Mouse (Mus musculus): ENCODE measurements around the gene Creb3. TPM values are rescaled to one million over a fixed set of nuclear protein-coding genes. Genes with fewer than 3 reads are reported as not detected.

Creb3 gene
- polyA plus RNA-seq (2015; fragmentation: Nextera tagmentation; extraction: Ambion mirVana): 20.6 and 21.9 TPM in 2 replicates

DNA sequence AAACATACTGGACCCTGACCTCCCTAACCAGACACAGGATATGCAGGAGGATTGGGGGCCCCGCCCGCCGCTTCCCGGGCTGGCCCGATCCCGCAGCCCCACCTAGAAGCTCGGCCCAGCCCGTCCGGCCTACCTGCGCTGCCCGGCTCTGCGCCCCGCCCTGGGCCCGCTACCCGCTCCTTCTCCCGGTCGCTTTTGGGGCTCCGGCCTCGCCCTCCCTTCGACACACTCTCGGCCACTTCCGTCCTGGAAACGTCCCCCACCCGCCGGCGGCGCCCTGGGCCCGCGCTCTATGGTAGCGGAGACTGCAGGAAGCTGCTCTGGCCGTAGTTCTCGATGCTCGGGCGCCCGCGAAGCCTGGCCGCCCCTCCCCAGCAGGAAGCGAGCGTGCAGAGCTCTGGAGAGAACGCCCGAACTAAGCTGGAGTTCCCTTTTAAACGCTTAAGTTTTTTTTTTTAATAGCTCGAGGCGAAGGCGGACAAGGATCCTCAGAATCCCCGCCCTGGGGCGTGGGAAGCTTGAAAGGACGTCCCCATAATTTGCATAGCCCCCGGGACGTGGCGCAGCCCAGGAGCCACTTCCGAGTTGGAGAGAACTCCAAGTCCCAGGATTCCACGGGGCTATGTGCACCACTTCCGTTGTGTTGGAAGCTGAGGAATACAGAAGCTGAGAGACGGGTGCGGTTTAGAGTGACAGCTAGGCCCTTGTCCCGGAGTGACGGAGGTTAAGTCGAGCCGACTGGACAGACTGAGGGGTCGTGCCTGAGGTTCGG, at the start of gene Creb3, which contains the start of gene Tln1:
TSS of gene Creb3 (plus strand) at position 336 of the 772 bp plus-strand sequence.
TSS of gene Tln1 (minus strand) at position 695 of the 772 bp plus-strand sequence.
- WGBS (ENCODE audit: insufficient replicate concordance): under 1% methylated on average over 62 of the region's 62 CpGs
- peak within 1 kb of the TSS; percentile 99 for H3K27ac ChIP-seq
- H3K4me2 ChIP-seq: peak within 1 kb of the TSS; percentile 89
- no peaks in the 10 kb centered on the region for H3K9me3 ChIP-seq (replicated peaks)
- H3K4me1 ChIP-seq (replicated peaks): peaks cover 57% of the 10 kb centered on the region
- DNase-seq (peak; percentile 94), ATAC-seq (ENCODE audit: low read depth) (peak; percentile 87)
- H3K9ac ChIP-seq: peak within 1 kb of the TSS; percentile 89
- H3K27me3 ChIP-seq: no peaks in the 10 kb centered on the region
- peaks cover 37% of the 10 kb centered on the region for H3K36me3 ChIP-seq
- peak within 1 kb of the TSS; percentile 72 for H3K4me3 ChIP-seq (replicated peaks)

GRCm38 (mm10) chr4:43512653-43513052, 49.5 kb upstream of the Creb3 start:
- DNase-seq (no peak), ATAC-seq (ENCODE audit: low read depth) (no peak)
- Histone ChIP-seq H3K36me3 (no peaks in the 10 kb centered on the region), H3K27me3 (peaks cover 6% of the 10 kb centered on the region; the same call in 1 of the 2 replicates), H3K27ac (no peak overlapping the region), H3K4me3 (replicated peaks) (no peak overlapping the region), H3K9ac (no peak overlapping the region), H3K4me2 (no peak overlapping the region), H3K4me1 (replicated peaks) (peaks cover 28% of the 10 kb centered on the region), H3K9me3 (replicated peaks) (no peaks in the 10 kb centered on the region)
- 63% methylated on average over 7 of the region's 7 CpGs for WGBS (ENCODE audit: insufficient replicate concordance)

DNA sequence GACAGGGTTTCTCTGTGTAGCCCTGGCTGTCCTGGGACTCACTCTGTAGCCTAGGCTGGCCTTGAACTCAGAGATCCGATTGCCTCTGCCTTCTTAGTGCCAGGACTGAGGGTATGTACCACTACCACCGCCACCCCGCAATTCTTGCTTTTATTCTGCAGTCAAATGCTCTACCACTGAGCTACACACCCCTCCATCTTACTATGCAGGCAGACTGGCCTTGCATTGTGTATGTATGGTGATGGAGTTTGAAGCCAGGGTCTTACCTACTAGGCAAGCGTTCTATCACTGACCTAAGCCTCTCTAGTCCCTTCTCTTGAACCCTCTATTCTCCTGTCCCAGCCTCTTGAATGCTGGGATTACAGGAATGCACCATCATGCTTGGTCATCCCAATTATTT, 48.8 kb upstream of the Creb3 start:
- Histone ChIP-seq H3K9ac (no peak overlapping the region), H3K36me3 (no peaks in the 10 kb centered on the region), H3K4me1 (replicated peaks) (peaks cover 22% of the 10 kb centered on the region), H3K4me2 (no peak overlapping the region), H3K27ac (no peak overlapping the region), H3K27me3 (0 out of 2 replicates have a peak, but pooled peaks cover 4% of the 10 kb centered on the region), H3K4me3 (replicated peaks) (no peak overlapping the region), H3K9me3 (replicated peaks) (no peaks in the 10 kb centered on the region)
- ATAC-seq (ENCODE audit: low read depth) (no peak), DNase-seq (no peak)
- WGBS (ENCODE audit: insufficient replicate concordance): 68% methylated on average over 4 of the region's 4 CpGs

DNA sequence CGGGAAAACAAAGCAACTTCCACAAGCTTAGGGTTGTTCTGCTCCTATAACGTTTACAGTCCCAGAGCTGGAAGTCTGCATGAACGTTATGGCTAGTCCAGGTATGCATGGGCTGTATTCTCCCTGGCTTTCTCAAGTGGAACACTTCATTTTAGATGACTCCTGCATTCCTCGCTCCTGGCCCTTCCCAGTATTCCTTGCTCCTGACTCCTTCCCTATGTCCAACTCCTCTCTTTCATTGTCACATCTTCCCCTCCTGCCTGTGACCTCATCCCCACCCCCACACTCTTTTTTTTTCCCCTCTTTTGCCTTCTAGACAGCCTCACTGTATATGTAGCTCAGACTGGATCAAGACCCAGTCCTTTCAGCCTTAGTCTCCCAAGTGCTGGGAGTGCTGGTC, 48.3 kb upstream of the Creb3 start:
- H3K4me1 ChIP-seq (replicated peaks): peaks cover 18% of the 10 kb centered on the region
- no peaks in the 10 kb centered on the region for H3K9me3 ChIP-seq (replicated peaks)
- DNase-seq (no peak), ATAC-seq (ENCODE audit: low read depth) (no peak)
- H3K4me3 ChIP-seq (replicated peaks): no peak overlapping the region
- no peak overlapping the region for H3K4me2 ChIP-seq
- 0 out of 2 replicates have a peak, but pooled peaks cover 6% of the 10 kb centered on the region for H3K27me3 ChIP-seq
- 70% methylated on average over 4 of the region's 4 CpGs for WGBS (ENCODE audit: insufficient replicate concordance)
- no peak overlapping the region for H3K9ac ChIP-seq
- H3K27ac ChIP-seq: no peak overlapping the region
- H3K36me3 ChIP-seq: no peaks in the 10 kb centered on the region

DNA sequence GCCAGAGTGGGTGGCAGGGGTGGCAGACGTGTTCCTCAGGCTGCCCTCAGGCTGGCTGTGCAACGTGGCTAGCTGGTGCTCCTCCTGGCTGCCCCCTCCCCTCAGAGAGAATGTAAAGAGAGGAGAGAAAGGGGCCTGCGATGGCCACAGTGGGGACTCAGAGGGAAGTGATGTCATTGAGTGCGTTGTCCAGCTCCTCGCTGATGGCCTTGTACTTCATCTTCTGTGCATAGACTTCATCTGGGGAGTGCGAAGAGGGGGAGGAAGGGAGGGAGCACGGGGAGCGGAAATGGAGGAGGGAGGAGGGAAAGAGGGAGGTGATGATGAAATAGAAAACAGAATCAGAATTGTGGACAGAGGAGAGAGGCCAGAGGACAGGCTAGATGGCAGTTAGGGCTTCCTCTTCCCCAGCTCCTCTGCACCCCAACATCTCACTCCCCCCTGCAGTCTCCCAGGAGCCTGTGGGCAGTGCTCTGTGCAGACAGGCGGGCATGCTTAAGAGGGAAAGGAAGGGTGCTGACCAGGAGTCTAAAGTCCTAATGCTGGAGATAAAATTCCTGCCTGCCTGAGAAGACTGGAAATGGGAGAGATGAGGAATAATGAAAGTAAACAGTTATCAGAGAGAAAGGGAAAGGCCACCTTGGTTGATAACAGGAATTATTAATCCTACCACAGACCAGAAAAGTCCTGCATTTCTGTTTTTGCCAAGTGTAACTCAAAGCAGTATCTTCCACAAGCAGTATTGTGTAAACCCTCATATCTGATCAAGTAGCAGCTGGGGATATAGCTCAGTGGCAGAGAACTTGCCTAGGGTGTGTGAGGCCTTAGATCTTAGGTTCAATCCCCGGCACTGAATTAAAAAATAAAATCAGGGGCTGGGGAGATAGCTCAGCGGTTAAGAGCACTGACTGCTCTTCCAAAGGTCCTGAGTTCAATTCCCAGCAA, 46.1 kb upstream of the Creb3 start:
- DNase-seq (no peak), ATAC-seq (ENCODE audit: low read depth) (no peak)
- H3K4me1 ChIP-seq (replicated peaks): peaks cover 25% of the 10 kb centered on the region
- no peak overlapping the region for H3K9ac ChIP-seq
- no peaks in the 10 kb centered on the region for H3K36me3 ChIP-seq
- peaks cover 26% of the 10 kb centered on the region for H3K27me3 ChIP-seq
- no peak overlapping the region for H3K4me3 ChIP-seq (replicated peaks)
- H3K27ac ChIP-seq: no peak overlapping the region
- H3K9me3 ChIP-seq (replicated peaks): no peaks in the 10 kb centered on the region
- no peak overlapping the region for H3K4me2 ChIP-seq
- 52% methylated on average over 11 of the region's 11 CpGs for WGBS (ENCODE audit: insufficient replicate concordance)

DNA sequence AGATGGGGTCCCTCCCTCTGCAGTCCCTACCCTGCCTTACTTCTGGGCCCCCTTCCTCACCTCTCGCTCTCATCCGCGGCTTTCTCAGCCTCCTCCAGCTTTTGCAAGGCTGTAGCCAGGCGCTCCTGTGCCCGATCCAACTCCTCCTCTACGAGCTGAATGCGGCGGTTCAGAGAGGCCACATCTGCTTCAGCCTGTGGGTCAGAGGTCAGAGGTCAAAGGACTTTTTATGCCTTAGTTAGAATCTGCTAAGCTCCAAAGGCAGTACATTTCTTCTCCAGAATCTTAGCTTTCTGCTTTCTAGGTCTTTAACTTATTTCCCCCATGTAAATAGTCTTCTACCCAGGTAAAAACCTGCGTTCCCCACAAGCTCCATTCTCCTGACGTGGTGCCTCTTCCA, 42.6 kb upstream of the Creb3 start:
- Histone ChIP-seq H3K36me3 (no peaks in the 10 kb centered on the region), H3K4me3 (replicated peaks) (no peak overlapping the region), H3K27ac (no peak overlapping the region), H3K9me3 (replicated peaks) (no peaks in the 10 kb centered on the region), H3K4me2 (peak overlapping the region; percentile 31), H3K9ac (no peak overlapping the region), H3K4me1 (replicated peaks) (peaks cover 42% of the 10 kb centered on the region), H3K27me3 (peaks cover 58% of the 10 kb centered on the region)
- ATAC-seq (ENCODE audit: low read depth): no peak
- 49% methylated on average over 10 of the region's 10 CpGs for WGBS (ENCODE audit: insufficient replicate concordance)
- DNase-seq: no peak

DNA sequence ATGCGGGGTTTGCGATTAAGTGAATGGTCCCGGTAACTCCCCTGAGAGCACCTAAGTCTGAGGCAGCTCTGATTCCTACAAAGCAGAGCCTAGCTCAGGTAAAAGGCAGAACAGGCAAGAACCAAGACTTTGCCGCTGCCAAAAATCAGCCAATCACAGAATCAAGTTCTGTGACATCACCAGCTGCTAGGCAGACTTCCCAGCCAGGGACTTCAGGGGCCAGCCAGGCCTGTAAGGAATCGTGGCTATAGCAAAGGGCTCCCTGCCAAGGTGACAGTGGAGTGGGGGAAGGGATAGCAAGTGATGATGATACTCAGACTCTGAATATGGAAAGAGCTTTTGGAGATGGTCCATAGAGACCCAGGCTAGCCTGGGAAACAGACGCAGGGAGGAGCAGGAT, 42.2 kb upstream of the Creb3 start:
- Histone ChIP-seq H3K9me3 (replicated peaks) (no peaks in the 10 kb centered on the region), H3K36me3 (no peaks in the 10 kb centered on the region), H3K27ac (no peak overlapping the region), H3K27me3 (peaks cover 62% of the 10 kb centered on the region), H3K9ac (no peak overlapping the region), H3K4me1 (replicated peaks) (peaks cover 42% of the 10 kb centered on the region), H3K4me3 (replicated peaks) (no peak overlapping the region), H3K4me2 (peak overlapping the region; percentile 31)
- DNase-seq: peak; percentile 61
- 20% methylated on average over 6 of the region's 6 CpGs for WGBS (ENCODE audit: insufficient replicate concordance)
- ATAC-seq (ENCODE audit: low read depth): no peak

DNA sequence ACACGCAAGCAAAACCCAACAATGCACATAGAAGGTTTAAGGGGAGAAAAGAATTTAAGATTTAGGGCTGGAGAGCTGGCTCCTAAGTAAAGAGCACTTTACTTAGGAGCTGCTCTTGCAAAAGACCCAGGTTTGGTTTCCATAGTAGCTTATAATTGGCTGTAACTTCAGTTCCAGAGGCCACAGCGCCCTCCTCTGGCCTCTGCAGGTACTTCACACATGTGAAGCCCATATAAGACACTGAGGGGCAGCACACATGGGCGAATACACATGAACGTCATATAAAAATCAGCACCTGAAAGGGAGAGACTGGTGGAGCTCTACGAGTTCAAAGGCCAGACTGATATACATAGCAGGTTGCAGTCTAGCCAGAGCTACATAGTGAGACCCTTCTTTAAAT, 34.3 kb upstream of the Creb3 start:
- Histone ChIP-seq H3K36me3 (peaks cover 25% of the 10 kb centered on the region), H3K9ac (no peak overlapping the region), H3K27ac (no peak overlapping the region), H3K4me1 (replicated peaks) (peaks cover 28% of the 10 kb centered on the region), H3K4me2 (no peak overlapping the region), H3K27me3 (peaks cover 49% of the 10 kb centered on the region), H3K4me3 (replicated peaks) (no peak overlapping the region), H3K9me3 (replicated peaks) (no peaks in the 10 kb centered on the region)
- WGBS (ENCODE audit: insufficient replicate concordance): 60% methylated on average over 5 of the region's 5 CpGs
- no peak for DNase-seq
- ATAC-seq (ENCODE audit: low read depth): no peak

DNA sequence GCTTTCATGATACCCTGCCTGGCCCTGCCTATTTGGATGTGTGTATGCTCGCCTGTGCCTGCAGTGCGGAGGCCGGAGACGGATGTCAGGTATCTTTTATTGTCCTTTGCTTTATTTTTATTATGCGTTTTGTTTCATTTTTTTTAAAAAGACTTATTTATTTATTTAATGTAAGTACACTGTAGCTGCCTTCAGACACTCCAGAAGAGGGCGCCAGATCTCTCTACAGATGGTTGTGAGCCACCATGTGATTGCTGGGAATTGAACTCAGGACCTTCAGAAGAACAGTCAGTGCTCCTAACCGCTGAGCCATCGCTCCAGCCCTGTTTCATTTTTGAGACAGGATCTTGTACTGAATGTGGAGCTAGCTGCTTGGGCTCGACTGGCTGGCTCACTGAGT, 33.6 kb upstream of the Creb3 start:
- Histone ChIP-seq H3K4me3 (replicated peaks) (no peak overlapping the region), H3K4me1 (replicated peaks) (peaks cover 22% of the 10 kb centered on the region), H3K9me3 (replicated peaks) (no peaks in the 10 kb centered on the region), H3K9ac (no peak overlapping the region), H3K4me2 (no peak overlapping the region), H3K27ac (no peak overlapping the region), H3K36me3 (peaks cover 31% of the 10 kb centered on the region), H3K27me3 (peaks cover 43% of the 10 kb centered on the region)
- ATAC-seq (ENCODE audit: low read depth): no peak
- WGBS (ENCODE audit: insufficient replicate concordance): 78% methylated on average over 9 of the region's 9 CpGs
- DNase-seq: no peak

GRCm38 (mm10) chr4:43530081-43530501, 32.0 kb upstream of the Creb3 start:
- Histone ChIP-seq H3K36me3 (peaks cover 47% of the 10 kb centered on the region), H3K27me3 (peaks cover 26% of the 10 kb centered on the region), H3K4me1 (replicated peaks) (peaks cover 12% of the 10 kb centered on the region), H3K27ac (0 out of 2 replicates have a peak overlapping the region, but pooled peaks have one; percentile 13), H3K4me2 (no peak overlapping the region), H3K9ac (peak overlapping the region; percentile 26; the same call in 1 of the 2 replicates), H3K9me3 (replicated peaks) (no peaks in the 10 kb centered on the region), H3K4me3 (replicated peaks) (no peak overlapping the region)
- DNase-seq (no peak), ATAC-seq (ENCODE audit: low read depth) (peak; percentile 47)
- WGBS (ENCODE audit: insufficient replicate concordance): 50% methylated on average over 8 of the region's 8 CpGs

- Histone ChIP-seq H3K9me3 (replicated peaks) (no peaks in the 10 kb centered on the region), H3K36me3 (peaks cover 52% of the 10 kb centered on the region)
- ATAC-seq (ENCODE audit: low read depth): no peak
Measured at GRCm38 (mm10) chr4:43530581-43530980, 31.6 kb upstream of the Creb3 start.

More at GRCm38 (mm10) chr4:43530581-43530980, 31.6 kb upstream of the Creb3 start:
- H3K4me3 ChIP-seq (replicated peaks): no peak overlapping the region
- 20% methylated on average over 7 of the region's 7 CpGs for WGBS (ENCODE audit: insufficient replicate concordance)
- peak; percentile 71 for DNase-seq
- peaks cover 12% of the 10 kb centered on the region for H3K4me1 ChIP-seq (replicated peaks)
- peaks cover 22% of the 10 kb centered on the region for H3K27me3 ChIP-seq
- H3K27ac ChIP-seq: 0 out of 2 replicates have a peak overlapping the region, but pooled peaks have one; percentile 13
- no peak overlapping the region for H3K4me2 ChIP-seq
- H3K9ac ChIP-seq: no peak overlapping the region

All from liver, embryonic 13.5 days (tissue).